Mouse (Mus musculus): ENCODE measurements around the gene Sema6d. TPM values are rescaled to one million over a fixed set of nuclear protein-coding genes. Genes with fewer than 3 reads are reported as not detected.

Gene Sema6d
- polyA plus RNA-seq, 1 experiment from 2014 or later = 27.7 TPM

- H3K9me3 ChIP-seq (ENCODE audit: control insufficient read depth, low read length) = no peaks in the 10 kb centered on the region
- H3K9ac ChIP-seq (ENCODE audit: low read length) = no peak overlapping the region
- WGBS = 93% methylated on average over 10 of the region's 10 CpGs
Measured at GRCm38 (mm10) chr2:124624247-124624929, 534.6 kb downstream of the Sema6d start.

DNA sequence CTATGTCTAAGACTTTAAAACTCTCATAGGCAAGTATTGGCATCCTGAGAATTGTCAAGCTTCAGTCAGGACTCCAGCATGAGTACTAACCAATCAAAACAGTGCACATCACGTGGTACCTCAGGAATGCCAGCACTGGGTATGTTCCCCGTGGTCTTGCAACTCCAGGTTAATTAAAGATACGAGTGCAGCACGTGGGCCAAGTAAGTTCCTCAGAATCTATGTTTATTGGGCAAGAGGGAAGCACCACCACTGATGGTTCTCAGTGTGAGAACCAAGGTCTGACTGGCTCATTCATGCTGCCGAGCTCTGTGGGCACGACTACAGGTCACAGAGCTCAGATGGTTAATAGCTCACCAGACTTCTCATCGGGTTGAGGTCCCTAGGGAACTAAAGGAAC lies 536.7 kb downstream of the Sema6d start:
- Histone ChIP-seq H3K9ac (ENCODE audit: low read length) (no peak overlapping the region), H3K4me1 (ENCODE audit: control insufficient read depth in 2 of 2, insufficient read depth in 2 of 2, low read length in 2 of 2) (peaks cover 8 to 29% of the 10 kb centered on the region in 2 experiments), H3K9me3 (ENCODE audit: control insufficient read depth, low read length) (no peaks in the 10 kb centered on the region), H3K27me3 (ENCODE audit: control insufficient read depth, insufficient read depth, low read length) (no peaks in the 10 kb centered on the region), H3K4me2 (ENCODE audit: low read length) (no peak overlapping the region), H3K36me3 (ENCODE audit: control insufficient read depth, insufficient read depth, low read length) (no peaks in the 10 kb centered on the region), H3K27ac (replicated peaks in 1 of 2; ENCODE audit: control insufficient read depth in 1 of 2, insufficient read depth in 1 of 2, low read depth in 2 of 2, low read length in 2 of 2) (no peak overlapping the region), H3K4me3 (ENCODE audit: control insufficient read depth in 1 of 2, insufficient read depth in 1 of 2, low read depth in 1 of 2, low read length in 2 of 2) (no peak overlapping the region)
- no peak for ATAC-seq (ENCODE audit: insufficient number of reproducible peaks, insufficient read depth, low FRiP score, low read depth)
- WGBS = 73% methylated on average over 7 of the region's 7 CpGs

More at GRCm38 (mm10) chr2:124624247-124624929, 534.6 kb downstream of the Sema6d start:
- Histone ChIP-seq H3K36me3 (ENCODE audit: control insufficient read depth, insufficient read depth, low read length) (no peaks in the 10 kb centered on the region), H3K27ac (replicated peaks in 1 of 2; ENCODE audit: control insufficient read depth in 1 of 2, insufficient read depth in 1 of 2, low read depth in 2 of 2, low read length in 2 of 2) (no peak overlapping the region), H3K4me3 (ENCODE audit: control insufficient read depth in 1 of 2, insufficient read depth in 1 of 2, low read depth in 1 of 2, low read length in 2 of 2) (no peak overlapping the region), H3K4me2 (ENCODE audit: low read length) (no peak overlapping the region), H3K4me1 (ENCODE audit: control insufficient read depth in 2 of 2, insufficient read depth in 2 of 2, low read length in 2 of 2) (peaks cover 10 to 47% of the 10 kb centered on the region in 2 experiments), H3K27me3 (ENCODE audit: control insufficient read depth, insufficient read depth, low read length) (no peaks in the 10 kb centered on the region)
- no peak for ATAC-seq (ENCODE audit: insufficient number of reproducible peaks, insufficient read depth, low FRiP score, low read depth)

DNA sequence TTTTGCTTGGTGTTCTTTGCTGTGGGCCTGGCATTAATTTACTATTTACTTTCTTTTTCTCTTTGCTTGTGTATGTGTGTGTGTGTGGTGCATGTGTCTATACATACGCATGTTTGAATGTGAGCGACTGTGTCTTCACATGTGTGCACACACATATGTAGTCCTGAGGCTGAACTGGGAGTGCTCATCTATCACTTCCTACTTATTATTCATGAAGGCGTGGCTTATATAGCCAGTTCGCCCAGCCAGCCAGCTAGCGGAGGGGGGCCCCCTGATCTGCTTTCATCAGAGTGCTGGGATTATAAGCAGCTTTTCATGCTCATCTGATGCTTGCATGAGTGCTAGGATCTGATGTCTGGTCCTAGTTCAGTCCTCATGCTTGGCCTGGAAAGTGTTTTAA lies 537.9 kb downstream of the Sema6d start:
- Histone ChIP-seq H3K4me2 (ENCODE audit: low read length) (no peak overlapping the region), H3K4me3 (ENCODE audit: control insufficient read depth in 1 of 2, insufficient read depth in 1 of 2, low read depth in 1 of 2, low read length in 2 of 2) (no peak overlapping the region), H3K9ac (ENCODE audit: low read length) (no peak overlapping the region), H3K36me3 (ENCODE audit: control insufficient read depth, insufficient read depth, low read length) (no peaks in the 10 kb centered on the region), H3K4me1 (ENCODE audit: control insufficient read depth in 2 of 2, insufficient read depth in 2 of 2, low read length in 2 of 2) (peaks cover 8 to 22% of the 10 kb centered on the region in 2 experiments), H3K27ac (replicated peaks in 1 of 2; ENCODE audit: control insufficient read depth in 1 of 2, insufficient read depth in 1 of 2, low read depth in 2 of 2, low read length in 2 of 2) (no peak overlapping the region), H3K27me3 (ENCODE audit: control insufficient read depth, insufficient read depth, low read length) (no peaks in the 10 kb centered on the region), H3K9me3 (ENCODE audit: control insufficient read depth, low read length) (no peaks in the 10 kb centered on the region)
- no peak for ATAC-seq (ENCODE audit: insufficient number of reproducible peaks, insufficient read depth, low FRiP score, low read depth)
- WGBS = 78% methylated on average over 5 of the region's 5 CpGs

- 83% methylated on average over 7 of the region's 7 CpGs for WGBS
- Histone ChIP-seq H3K27me3 (ENCODE audit: control insufficient read depth, insufficient read depth, low read length) (no peaks in the 10 kb centered on the region), H3K9ac (ENCODE audit: low read length) (no peak overlapping the region), H3K4me2 (ENCODE audit: low read length) (no peak overlapping the region), H3K27ac (replicated peaks in 1 of 2; ENCODE audit: control insufficient read depth in 1 of 2, insufficient read depth in 1 of 2, low read depth in 2 of 2, low read length in 2 of 2) (no peak overlapping the region), H3K36me3 (ENCODE audit: control insufficient read depth, insufficient read depth, low read length) (peaks cover under 1% of the 10 kb centered on the region; the same call in 1 of the 2 replicates), H3K4me3 (ENCODE audit: control insufficient read depth in 1 of 2, insufficient read depth in 1 of 2, low read depth in 1 of 2, low read length in 2 of 2) (no peak overlapping the region), H3K4me1 (ENCODE audit: control insufficient read depth in 2 of 2, insufficient read depth in 2 of 2, low read length in 2 of 2) (peaks cover 6 to 27% of the 10 kb centered on the region in 2 experiments), H3K9me3 (ENCODE audit: control insufficient read depth, low read length) (no peaks in the 10 kb centered on the region)
- ATAC-seq (ENCODE audit: insufficient number of reproducible peaks, insufficient read depth, low FRiP score, low read depth) = no peak
Measured at GRCm38 (mm10) chr2:124628701-124629100, 538.9 kb downstream of the Sema6d start.

- H3K4me1 ChIP-seq (ENCODE audit: control insufficient read depth in 2 of 2, insufficient read depth in 2 of 2, low read length in 2 of 2) = peaks cover 20 to 53% of the 10 kb centered on the region in 2 experiments
- no peak overlapping the region for H3K9ac ChIP-seq (ENCODE audit: low read length)
- H3K27ac ChIP-seq (replicated peaks in 1 of 2; ENCODE audit: control insufficient read depth in 1 of 2, insufficient read depth in 1 of 2, low read depth in 2 of 2, low read length in 2 of 2) = no peak overlapping the region
- ATAC-seq (ENCODE audit: insufficient number of reproducible peaks, insufficient read depth, low FRiP score, low read depth) = no peak
- H3K9me3 ChIP-seq (ENCODE audit: control insufficient read depth, low read length) = no peaks in the 10 kb centered on the region
- no peaks in the 10 kb centered on the region for H3K27me3 ChIP-seq (ENCODE audit: control insufficient read depth, insufficient read depth, low read length)
- peaks cover 5% of the 10 kb centered on the region; the same call in 1 of the 2 replicates for H3K36me3 ChIP-seq (ENCODE audit: control insufficient read depth, insufficient read depth, low read length)
- H3K4me2 ChIP-seq (ENCODE audit: low read length) = no peak overlapping the region
- H3K4me3 ChIP-seq (ENCODE audit: control insufficient read depth in 1 of 2, insufficient read depth in 1 of 2, low read depth in 1 of 2, low read length in 2 of 2) = no peak overlapping the region
- 82% methylated on average over 7 of the region's 7 CpGs for WGBS
Measured at GRCm38 (mm10) chr2:124634400-124634998, 544.7 kb downstream of the Sema6d start.

- no peak for ATAC-seq (ENCODE audit: insufficient number of reproducible peaks, insufficient read depth, low FRiP score, low read depth)
- H3K4me1 ChIP-seq (ENCODE audit: control insufficient read depth in 2 of 2, insufficient read depth in 2 of 2, low read length in 2 of 2) = peaks cover 20 to 58% of the 10 kb centered on the region in 2 experiments
- H3K9me3 ChIP-seq (ENCODE audit: control insufficient read depth, low read length) = no peaks in the 10 kb centered on the region
- no peak overlapping the region for H3K9ac ChIP-seq (ENCODE audit: low read length)
- 66% methylated on average over 8 of the region's 8 CpGs for WGBS
- H3K4me3 ChIP-seq (ENCODE audit: control insufficient read depth in 1 of 2, insufficient read depth in 1 of 2, low read depth in 1 of 2, low read length in 2 of 2) = no peak overlapping the region
- peaks cover 5% of the 10 kb centered on the region; the same call in 1 of the 2 replicates for H3K36me3 ChIP-seq (ENCODE audit: control insufficient read depth, insufficient read depth, low read length)
- no peak overlapping the region; a peak in 1 of 4 replicates for H3K27ac ChIP-seq (replicated peaks in 1 of 2; ENCODE audit: control insufficient read depth in 1 of 2, insufficient read depth in 1 of 2, low read depth in 2 of 2, low read length in 2 of 2)
- H3K27me3 ChIP-seq (ENCODE audit: control insufficient read depth, insufficient read depth, low read length) = no peaks in the 10 kb centered on the region
- no peak overlapping the region for H3K4me2 ChIP-seq (ENCODE audit: low read length)
Measured at GRCm38 (mm10) chr2:124635271-124635865, 545.6 kb downstream of the Sema6d start.

DNA sequence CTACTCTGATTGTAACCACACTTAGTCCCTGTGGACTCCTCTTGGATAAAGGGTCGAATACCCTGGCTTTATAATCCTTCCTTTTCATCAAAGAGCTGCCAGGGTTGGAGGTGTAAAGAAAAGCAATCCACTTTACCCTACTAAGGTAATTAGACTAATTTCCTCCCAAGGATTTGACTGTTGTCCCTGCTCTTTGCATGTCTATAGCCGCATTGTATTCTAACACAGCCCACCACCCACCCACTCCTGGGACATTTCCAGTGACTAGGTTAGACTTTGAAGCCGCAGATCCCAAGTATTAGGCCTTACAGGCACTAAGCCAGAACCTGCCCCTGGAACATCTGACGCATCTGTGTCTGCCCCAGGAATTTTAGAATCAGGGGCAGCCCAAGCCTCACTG lies 547.3 kb downstream of the Sema6d start:
- H3K4me2 ChIP-seq (ENCODE audit: low read length) = no peak overlapping the region
- WGBS = 60% methylated on average over 4 of the region's 4 CpGs
- H3K4me3 ChIP-seq (ENCODE audit: control insufficient read depth in 1 of 2, insufficient read depth in 1 of 2, low read depth in 1 of 2, low read length in 2 of 2) = no peak overlapping the region
- no peak overlapping the region for H3K9ac ChIP-seq (ENCODE audit: low read length)
- peaks cover 24 to 69% of the 10 kb centered on the region in 2 experiments for H3K4me1 ChIP-seq (ENCODE audit: control insufficient read depth in 2 of 2, insufficient read depth in 2 of 2, low read length in 2 of 2)
- no peaks in the 10 kb centered on the region for H3K27me3 ChIP-seq (ENCODE audit: control insufficient read depth, insufficient read depth, low read length)
- ATAC-seq (ENCODE audit: insufficient number of reproducible peaks, insufficient read depth, low FRiP score, low read depth) = no peak
- no peak overlapping the region for H3K27ac ChIP-seq (replicated peaks in 1 of 2; ENCODE audit: control insufficient read depth in 1 of 2, insufficient read depth in 1 of 2, low read depth in 2 of 2, low read length in 2 of 2)
- H3K9me3 ChIP-seq (ENCODE audit: control insufficient read depth, low read length) = no peaks in the 10 kb centered on the region
- peaks cover 5% of the 10 kb centered on the region; the same call in 1 of the 2 replicates for H3K36me3 ChIP-seq (ENCODE audit: control insufficient read depth, insufficient read depth, low read length)

All from heart, embryonic 14.5 days (tissue).